Comparison of ENCODE assay signal across 9 mouse cellular contexts in genomic region chr11:70413961-70414360, GRCm38 (mm10). TPM values are rescaled to one million over a fixed set of nuclear protein-coding genes. Genes with fewer than 3 reads are reported as not detected.
DNase-seq lines count a peak whose midpoint lies in the region; ATAC-seq and TF ChIP-seq lines count a peak whose summit lies in the region.
"Had no signal": no experiment of that assay in that cellular context is flagged by ENCODE, and none has a peak within 500 bp of the region (broad histone marks: within the 10 kb centered on the region; RNA-seq: fewer than 3 reads in every experiment).

No protein-coding gene starts in this region.

- no peaks in the 10 kb centered on the region for H3K27me3 ChIP-seq in intestine, postnatal 0 days (replicated peaks; ENCODE audit: control insufficient read depth, insufficient read depth, low read length)
- no peaks in the 10 kb centered on the region for H3K27me3 ChIP-seq in intestine, embryonic 16.5 days (replicated peaks; ENCODE audit: control insufficient read depth, insufficient read depth, low read length)

- no peak overlapping the region for H3K27ac ChIP-seq in intestine, postnatal 0 days (ENCODE audit: low read depth, low read length)
- no peak overlapping the region for H3K27ac ChIP-seq in intestine, embryonic 16.5 days (ENCODE audit: low read length)
- H3K27ac ChIP-seq: neural tube, embryonic 13.5 days had no signal

- H3K9ac ChIP-seq in intestine, postnatal 0 days (ENCODE audit: low read depth, low read length), result no peak overlapping the region
- H3K9ac ChIP-seq in intestine, embryonic 16.5 days (ENCODE audit: low read depth, low read length), result no peak overlapping the region
- H3K9ac ChIP-seq: neural tube, embryonic 13.5 days had no signal

- ATAC-seq in intestine, postnatal 0 days, result no peak
- ATAC-seq in intestine, embryonic 16.5 days, result no peak

- no peak overlapping the region for H3K4me2 ChIP-seq in intestine, postnatal 0 days (replicated peaks; ENCODE audit: low read depth)
- no peak overlapping the region for H3K4me2 ChIP-seq in intestine, embryonic 16.5 days (ENCODE audit: low read depth, low read length)
- H3K4me2 ChIP-seq: neural tube, embryonic 13.5 days had no signal

- peak; percentile 91 for DNase-seq in NIH3T3 (ENCODE audit: low read depth)
- peak; percentile 86 to 93 for DNase-seq in cerebellum, postnatal 14 days
- peak; percentile 68 to 83 for DNase-seq in heart, postnatal 14 days
- DNase-seq in left cerebral cortex, postnatal 25 days (ENCODE audit: low spot score in 2 of 2), result peak; percentile 64 to 70
- DNase-seq in ovary, postnatal 14 days (ENCODE audit: low spot score), result peak; percentile 76
- DNase-seq in thymus, postnatal 14 days, result peak; percentile 83

- H3K4me1 ChIP-seq in intestine, postnatal 0 days (replicated peaks; ENCODE audit: control insufficient read depth, insufficient read depth, low read length), result no peaks in the 10 kb centered on the region
- peaks cover 9% of the 10 kb centered on the region for H3K4me1 ChIP-seq in intestine, embryonic 16.5 days (ENCODE audit: control insufficient read depth, insufficient read depth, low read length)

- peak; percentile 94 for TF ChIP-seq CTCF in intestine, postnatal 0 days (IDR thresholded peaks at IDR 0.05; ENCODE audit: low read depth)

- no peaks in the 10 kb centered on the region for H3K36me3 ChIP-seq in intestine, postnatal 0 days (ENCODE audit: control insufficient read depth, insufficient read depth)
- no peaks in the 10 kb centered on the region for H3K36me3 ChIP-seq in intestine, embryonic 16.5 days (ENCODE audit: control insufficient read depth, insufficient read depth, low read length)
- H3K36me3 ChIP-seq: neural tube, embryonic 13.5 days had no signal

- H3K4me3 ChIP-seq in intestine, postnatal 0 days (ENCODE audit: low read depth, low read length), result no peak overlapping the region
- H3K4me3 ChIP-seq in intestine, embryonic 16.5 days (ENCODE audit: low read length), result no peak overlapping the region
- H3K4me3 ChIP-seq: neural tube, embryonic 13.5 days had no signal

- intact Hi-C loops in heart, postnatal 14 days (cut with DNase I), result loop anchor here (1.0 to 10.0 kb wide), 3 partner anchors 39 to 201 kb away; partner anchors contain the start of genes 4930544D05Rik and Chrne
- intact Hi-C loops in left cerebral cortex, postnatal 25 days (cut with DNase I), result loop anchor here (2.0 to 5.0 kb wide), 2 partner anchors 93 to 343 kb away; no protein-coding TSS in a partner anchor

- WGBS in intestine, postnatal 0 days, result 3% methylated on average over 3 of the region's 3 CpGs
- 6% methylated on average over 3 of the region's 3 CpGs for WGBS in intestine, embryonic 16.5 days

- no peaks in the 10 kb centered on the region for H3K9me3 ChIP-seq in intestine, postnatal 0 days (ENCODE audit: control insufficient read depth)
- no peaks in the 10 kb centered on the region for H3K9me3 ChIP-seq in intestine, embryonic 16.5 days (ENCODE audit: control insufficient read depth, low read length)
- H3K9me3 ChIP-seq: neural tube, embryonic 13.5 days had no signal

RNA-seq across cellular contexts. Expression of gene Pelp1, which starts 4.1 kb away (rescaled TPM):
- polyA plus RNA-seq in intestine, postnatal 0 days (2015; fragmentation: Nextera tagmentation; extraction: Ambion mirVana), result 9.5 and 9.9 TPM in 2 replicates
- polyA plus RNA-seq in intestine, embryonic 16.5 days (2015; fragmentation: Nextera tagmentation; extraction: Ambion mirVana), result 29.1 and 31.5 TPM in 2 replicates
- 10 to 100 TPM; 19.8 to 22.9 TPM for total RNA-seq in heart, postnatal 14 days (2021)
- total RNA-seq in left cerebral cortex, postnatal 25 days (2021), result 10 to 100 TPM; 34.9 to 42.0 TPM

RNA-seq across cellular contexts. Expression of gene Arrb2, which starts 18.5 kb away (rescaled TPM):
- polyA plus RNA-seq in intestine, postnatal 0 days (2015; fragmentation: Nextera tagmentation; extraction: Ambion mirVana), result 7.4 and 7.8 TPM in 2 replicates
- 10.1 and 10.7 TPM in 2 replicates for polyA plus RNA-seq in intestine, embryonic 16.5 days (2015; fragmentation: Nextera tagmentation; extraction: Ambion mirVana)
- 10 to 100 TPM; 13.8 to 17.0 TPM for total RNA-seq in heart, postnatal 14 days (2021)
- total RNA-seq in left cerebral cortex, postnatal 25 days (2021), result 10 to 100 TPM; 64.6 to 66.7 TPM

RNA-seq across cellular contexts. Expression of gene Med11, which starts 37.8 kb away (rescaled TPM):
- 30.1 and 30.7 TPM in 2 replicates for polyA plus RNA-seq in intestine, postnatal 0 days (2015; fragmentation: Nextera tagmentation; extraction: Ambion mirVana)
- polyA plus RNA-seq in intestine, embryonic 16.5 days (2015; fragmentation: Nextera tagmentation; extraction: Ambion mirVana), result 38.4 and 41.7 TPM in 2 replicates
- 1 to 10 TPM; 7.3 to 8.5 TPM for total RNA-seq in heart, postnatal 14 days (2021)
- total RNA-seq in left cerebral cortex, postnatal 25 days (2021), result 10 to 100 TPM; 12.9 to 15.7 TPM

RNA-seq across cellular contexts. Expression of gene Zmynd15, which starts 45.3 kb away (rescaled TPM):
- 1.4 and 1.5 TPM in 2 replicates for polyA plus RNA-seq in intestine, postnatal 0 days (2015; fragmentation: Nextera tagmentation; extraction: Ambion mirVana)
- 1.1 and 1.2 TPM in 2 replicates for polyA plus RNA-seq in intestine, embryonic 16.5 days (2015; fragmentation: Nextera tagmentation; extraction: Ambion mirVana)
- total RNA-seq in heart, postnatal 14 days (2021), result 1 to 10 TPM; 2.9 to 4.7 TPM
- under 1 TPM; 0.41 to 0.94 TPM for total RNA-seq in left cerebral cortex, postnatal 25 days (2021)

RNA-seq across cellular contexts. Expression of gene Cxcl16, which starts 45.8 kb away (rescaled TPM):
- polyA plus RNA-seq in intestine, postnatal 0 days (2015; fragmentation: Nextera tagmentation; extraction: Ambion mirVana), result 33.8 and 39.3 TPM in 2 replicates
- 10.9 and 11.9 TPM in 2 replicates for polyA plus RNA-seq in intestine, embryonic 16.5 days (2015; fragmentation: Nextera tagmentation; extraction: Ambion mirVana)
- 1 to 10 TPM; 7.3 to 9.5 TPM for total RNA-seq in heart, postnatal 14 days (2021)
- total RNA-seq in left cerebral cortex, postnatal 25 days (2021), result 1 to 10 TPM in 1 of 2 experiments, under 1 TPM in 1; 0.94 to 1.2 TPM
